Mouse (Mus musculus): Measurements from ENCODE around the gene Gm42715. TPM values are rescaled to one million over a fixed set of nuclear protein-coding genes. Genes with fewer than 3 reads are reported as not detected.
"Not testable (repeated sequence)": the region's sequence is repeated elsewhere in the genome, so short reads cannot be mapped to it uniquely, and the experiment has no call there.

Gene Gm42715
- polyA plus RNA-seq, 1 experiment from 2014 or later = 17.1 TPM

DNA sequence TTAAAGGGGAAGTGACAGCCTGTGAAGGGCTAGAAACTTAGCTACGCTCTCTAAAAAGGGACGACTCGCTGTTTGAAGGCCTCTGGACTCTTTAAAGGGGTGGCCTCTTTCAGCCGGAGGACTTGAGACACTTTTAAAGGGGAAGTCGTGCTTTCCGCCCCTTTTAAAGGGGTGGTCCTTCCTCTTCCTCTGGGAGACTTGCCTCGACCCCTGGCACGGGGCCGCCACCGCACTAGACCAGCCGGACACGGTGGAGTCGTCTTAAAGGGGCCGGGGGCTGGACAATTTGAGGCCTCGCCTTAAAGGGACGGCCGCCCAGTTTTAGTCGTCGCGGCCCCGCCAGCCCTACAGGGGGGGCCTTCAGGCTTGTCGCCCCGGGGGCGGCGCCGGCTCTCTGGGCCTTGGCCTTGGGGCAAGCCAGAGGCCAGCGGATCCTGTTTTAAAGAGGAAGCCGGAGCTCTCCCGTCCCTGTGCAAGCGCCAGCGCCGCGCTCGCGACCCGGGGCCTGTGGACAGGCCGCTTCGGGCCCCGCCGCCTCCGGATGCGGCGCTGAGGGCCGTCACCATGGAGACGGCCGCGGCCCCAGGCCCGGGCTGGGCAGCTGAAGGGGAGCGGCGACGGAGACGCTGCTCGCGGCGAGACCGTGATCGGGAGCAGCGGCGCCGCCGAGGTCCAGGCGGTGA is 40.6 kb upstream of the Gm42715 start, which contains the start of gene Fbrs:
TSS of gene Fbrs (plus strand) at position 565 of the 683 bp plus-strand sequence.
- peaks cover 28% of the 10 kb centered on the region for H3K4me1 ChIP-seq
- no peaks in the 10 kb centered on the region for H3K27me3 ChIP-seq (ENCODE audit: low read depth, poor library complexity, severe bottlenecking)
- no peaks in the 10 kb centered on the region for H3K9me3 ChIP-seq (replicated peaks)
- DNase-seq (ENCODE audit: low spot score) = peak; percentile 91
- H3K27ac ChIP-seq = peak within 1 kb of the TSS; percentile 92
- WGBS = under 1% methylated on average over 62 of the region's 62 CpGs
- H3K36me3 ChIP-seq = peaks cover 73% of the 10 kb centered on the region
- H3K4me3 ChIP-seq = peak within 1 kb of the TSS; percentile 95

- Histone ChIP-seq H3K4me1 (peaks cover 29% of the 10 kb centered on the region), H3K27ac (peak overlapping the region; percentile 92), H3K9me3 (replicated peaks) (no peaks in the 10 kb centered on the region), H3K4me3 (peak overlapping the region; percentile 95), H3K27me3 (ENCODE audit: low read depth, poor library complexity, severe bottlenecking) (no peaks in the 10 kb centered on the region), H3K36me3 (peaks cover 73% of the 10 kb centered on the region)
- 6% methylated on average over 48 of the region's 48 CpGs for WGBS
- DNase-seq (ENCODE audit: low spot score) = no peak
These were observed 39.8 kb upstream of the Gm42715 start for GRCm38 (mm10) chr7:127479318-127480225.

DNA sequence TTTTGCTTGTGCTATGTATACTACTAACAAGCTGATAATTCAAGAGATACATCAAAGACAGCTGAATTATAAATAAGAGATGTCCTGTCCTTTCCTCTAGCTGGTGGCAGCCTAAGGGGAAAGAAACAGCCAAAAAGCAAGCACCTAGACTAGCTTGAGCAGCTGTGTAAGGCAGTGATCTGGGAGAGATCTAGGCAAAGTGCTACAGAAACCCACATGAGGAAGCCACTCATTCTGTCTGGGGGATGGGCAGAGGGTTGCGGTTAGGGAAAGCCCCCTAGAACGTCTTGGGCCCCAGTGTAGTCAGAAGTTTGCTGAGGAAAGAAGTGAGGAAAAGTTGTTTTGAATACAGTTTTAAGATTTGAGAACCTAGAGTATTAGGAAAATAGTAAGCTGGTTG is 39.1 kb upstream of the Gm42715 start:
- Histone ChIP-seq H3K4me3 (peak overlapping the region; percentile 95), H3K36me3 (peaks cover 73% of the 10 kb centered on the region), H3K27me3 (ENCODE audit: low read depth, poor library complexity, severe bottlenecking) (no peaks in the 10 kb centered on the region), H3K9me3 (replicated peaks) (no peaks in the 10 kb centered on the region), H3K27ac (peak overlapping the region; percentile 92; the same call in 1 of the 2 replicates), H3K4me1 (peaks cover 31% of the 10 kb centered on the region)
- DNase-seq (ENCODE audit: low spot score) = no peak
- 81% methylated on average over 2 of the region's 2 CpGs for WGBS

DNA sequence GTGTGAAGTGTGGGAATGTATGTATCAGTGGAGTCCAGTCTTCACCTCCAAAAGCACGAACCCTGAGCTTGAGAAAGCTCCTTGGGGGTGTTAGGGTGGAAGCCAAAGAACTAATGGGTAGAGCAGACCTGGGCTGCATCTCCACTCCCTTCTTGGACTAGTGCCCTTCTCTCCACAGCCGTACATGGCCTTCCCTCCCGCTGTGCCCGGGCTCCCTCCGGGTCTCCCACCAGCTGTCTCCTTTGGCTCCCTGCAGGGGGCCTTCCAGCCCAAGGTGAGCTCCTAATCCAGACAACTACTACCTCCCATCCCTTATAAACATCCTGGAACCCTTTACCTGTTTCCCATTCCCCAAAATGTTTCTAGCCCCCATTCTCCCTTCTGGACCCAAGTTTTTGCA is 34.0 kb upstream of the Gm42715 start:
- H3K36me3 ChIP-seq = peaks cover 98% of the 10 kb centered on the region

DNA sequence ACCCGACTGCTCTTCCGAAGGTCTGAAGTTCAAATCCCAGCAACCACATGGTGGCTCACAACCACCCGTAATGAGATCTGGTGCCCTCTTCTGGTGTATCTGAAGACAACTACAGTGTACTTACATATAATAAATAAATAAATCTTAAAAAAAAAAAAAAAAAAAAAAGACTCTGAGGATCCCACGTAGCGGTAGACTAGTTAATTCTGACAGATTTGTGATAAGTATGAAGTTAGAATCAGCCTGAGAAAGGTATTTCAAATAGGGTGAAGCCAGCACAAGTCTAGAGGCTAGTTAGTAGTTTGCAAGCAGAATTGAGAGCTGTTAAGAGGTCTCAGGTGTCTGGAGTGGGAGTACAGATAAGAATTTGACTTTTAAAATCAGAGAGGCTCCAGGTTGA is 31.0 kb upstream of the Gm42715 start:
- H3K9me3 ChIP-seq (replicated peaks); DNase-seq (ENCODE audit: low spot score); H3K27ac ChIP-seq; H3K27me3 ChIP-seq (ENCODE audit: low read depth, poor library complexity, severe bottlenecking); H3K4me1 ChIP-seq; H3K4me3 ChIP-seq: not testable (repeated sequence)
- 95% methylated on average over 5 of the region's 5 CpGs for WGBS
- peaks cover 93% of the 10 kb centered on the region for H3K36me3 ChIP-seq

More for the DNA sequence above, 34.0 kb upstream of the Gm42715 start:
- H3K4me1 ChIP-seq = peaks cover 9% of the 10 kb centered on the region
- H3K27me3 ChIP-seq (ENCODE audit: low read depth, poor library complexity, severe bottlenecking) = no peaks in the 10 kb centered on the region
- H3K4me3 ChIP-seq = no peak overlapping the region
- no peaks in the 10 kb centered on the region for H3K9me3 ChIP-seq (replicated peaks)
- 88% methylated on average over 5 of the region's 5 CpGs for WGBS
- DNase-seq (ENCODE audit: low spot score) = no peak
- no peak overlapping the region for H3K27ac ChIP-seq

DNA sequence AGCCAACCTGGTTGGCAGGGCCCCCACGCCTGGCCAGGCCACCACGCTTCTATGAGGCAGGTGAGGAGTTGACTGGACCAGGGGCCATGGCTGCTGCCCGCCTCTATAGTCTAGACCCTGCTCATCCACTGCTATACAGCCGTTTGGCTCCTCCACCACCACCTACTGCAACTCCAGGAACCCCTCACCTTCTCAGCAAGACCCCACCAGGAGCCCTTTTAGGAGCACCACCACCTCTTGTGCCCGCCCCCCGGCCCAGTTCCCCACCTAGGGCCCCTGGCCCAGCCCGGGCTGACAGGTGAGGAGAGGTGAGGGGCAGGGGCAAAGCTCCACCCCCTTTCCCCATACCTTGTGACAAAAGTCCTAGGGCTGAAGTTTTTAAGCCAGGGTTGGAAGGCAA is 29.4 kb upstream of the Gm42715 start:
- Histone ChIP-seq H3K4me1 (no peaks in the 10 kb centered on the region), H3K27ac (peak overlapping the region; percentile 30; the same call in 1 of the 2 replicates), H3K4me3 (no peak overlapping the region), H3K27me3 (ENCODE audit: low read depth, poor library complexity, severe bottlenecking) (no peaks in the 10 kb centered on the region), H3K9me3 (replicated peaks) (no peaks in the 10 kb centered on the region), H3K36me3 (peaks cover 77% of the 10 kb centered on the region)
- no peak for DNase-seq (ENCODE audit: low spot score)
- WGBS = 95% methylated on average over 7 of the region's 7 CpGs

GRCm38 (mm10) chr7:127491846-127492245 is 27.5 kb upstream of the Gm42715 start:
- Histone ChIP-seq H3K27me3 (ENCODE audit: low read depth, poor library complexity, severe bottlenecking) (no peaks in the 10 kb centered on the region), H3K4me1 (no peaks in the 10 kb centered on the region), H3K9me3 (replicated peaks) (no peaks in the 10 kb centered on the region), H3K4me3 (no peak overlapping the region), H3K27ac (no peak overlapping the region), H3K36me3 (peaks cover 58% of the 10 kb centered on the region)
- DNase-seq (ENCODE audit: low spot score) = no peak
- 92% methylated on average over 3 of the region's 3 CpGs for WGBS

DNA sequence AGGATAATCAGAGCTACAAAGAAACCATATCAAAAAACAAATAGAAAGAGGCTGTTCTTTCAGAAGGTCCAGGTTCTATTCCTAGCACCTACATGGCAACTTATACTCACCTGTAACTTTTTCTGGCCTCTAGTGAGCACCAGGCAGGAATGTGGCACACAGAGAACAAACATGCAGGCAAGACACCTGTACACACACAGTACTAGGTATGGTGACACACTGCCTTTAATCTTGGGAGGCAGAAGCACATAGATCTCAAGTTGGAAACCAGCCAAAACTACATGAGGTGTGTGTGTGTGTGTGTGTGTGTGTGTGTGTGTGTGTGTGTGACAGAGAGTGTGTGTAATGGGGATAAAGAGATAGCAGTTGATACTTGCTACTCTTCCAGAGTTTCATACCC is 24.7 kb upstream of the Gm42715 start:
- peaks cover 32% of the 10 kb centered on the region for H3K36me3 ChIP-seq
- H3K9me3 ChIP-seq (replicated peaks) = no peaks in the 10 kb centered on the region
- no peak overlapping the region for H3K27ac ChIP-seq
- no peaks in the 10 kb centered on the region for H3K27me3 ChIP-seq (ENCODE audit: low read depth, poor library complexity, severe bottlenecking)
- H3K4me3 ChIP-seq = no peak overlapping the region
- DNase-seq (ENCODE audit: low spot score) = no peak
- no peaks in the 10 kb centered on the region for H3K4me1 ChIP-seq

- H3K9me3 ChIP-seq (replicated peaks) = no peaks in the 10 kb centered on the region
- peaks cover 5% of the 10 kb centered on the region for H3K36me3 ChIP-seq
- H3K27ac ChIP-seq = no peak overlapping the region
- H3K27me3 ChIP-seq (ENCODE audit: low read depth, poor library complexity, severe bottlenecking) = no peaks in the 10 kb centered on the region
- WGBS = 92% methylated on average over 2 of the region's 2 CpGs
- H3K4me3 ChIP-seq = no peak overlapping the region
- DNase-seq (ENCODE audit: low spot score) = no peak
- H3K4me1 ChIP-seq = no peaks in the 10 kb centered on the region
These were observed 22.0 kb upstream of the Gm42715 start for GRCm38 (mm10) chr7:127497382-127497781.

DNA sequence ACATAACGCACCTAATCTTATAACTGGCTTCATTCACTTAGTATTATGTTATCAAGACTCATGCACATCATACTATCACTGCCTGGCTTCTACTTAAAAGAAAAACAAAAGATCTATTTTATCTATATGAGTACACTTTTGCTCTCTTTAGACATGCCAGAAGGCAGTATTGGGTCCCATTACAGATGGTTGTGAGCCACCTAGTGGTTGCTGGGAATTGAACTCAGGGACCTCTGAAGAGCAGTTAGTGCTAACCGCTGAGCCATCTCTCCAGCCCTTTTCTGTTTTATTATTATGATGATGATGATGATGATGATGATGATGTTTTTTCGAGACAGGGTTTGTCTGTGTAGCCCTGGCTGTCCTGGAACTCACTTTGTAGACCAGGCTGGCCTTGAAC is 21.0 kb upstream of the Gm42715 start:
- H3K27ac ChIP-seq = no peak overlapping the region
- WGBS = 41% methylated on average over 3 of the region's 3 CpGs
- no peak for DNase-seq (ENCODE audit: low spot score)
- H3K27me3 ChIP-seq (ENCODE audit: low read depth, poor library complexity, severe bottlenecking) = no peaks in the 10 kb centered on the region
- H3K9me3 ChIP-seq (replicated peaks) = no peaks in the 10 kb centered on the region
- H3K4me1 ChIP-seq = no peaks in the 10 kb centered on the region
- no peak overlapping the region for H3K4me3 ChIP-seq
- no peaks in the 10 kb centered on the region for H3K36me3 ChIP-seq

GRCm38 (mm10) chr7:127508291-127508690 is 11.1 kb upstream of the Gm42715 start:
- no peaks in the 10 kb centered on the region for H3K27me3 ChIP-seq (ENCODE audit: low read depth, poor library complexity, severe bottlenecking)
- no peak overlapping the region for H3K27ac ChIP-seq
- H3K36me3 ChIP-seq = peaks cover 4% of the 10 kb centered on the region; the same call in 1 of the 2 replicates
- no peaks in the 10 kb centered on the region for H3K9me3 ChIP-seq (replicated peaks)
- 96% methylated on average over 3 of the region's 3 CpGs for WGBS
- H3K4me1 ChIP-seq = peaks cover 14% of the 10 kb centered on the region
- H3K4me3 ChIP-seq = no peak overlapping the region
- DNase-seq (ENCODE audit: low spot score) = no peak

DNA sequence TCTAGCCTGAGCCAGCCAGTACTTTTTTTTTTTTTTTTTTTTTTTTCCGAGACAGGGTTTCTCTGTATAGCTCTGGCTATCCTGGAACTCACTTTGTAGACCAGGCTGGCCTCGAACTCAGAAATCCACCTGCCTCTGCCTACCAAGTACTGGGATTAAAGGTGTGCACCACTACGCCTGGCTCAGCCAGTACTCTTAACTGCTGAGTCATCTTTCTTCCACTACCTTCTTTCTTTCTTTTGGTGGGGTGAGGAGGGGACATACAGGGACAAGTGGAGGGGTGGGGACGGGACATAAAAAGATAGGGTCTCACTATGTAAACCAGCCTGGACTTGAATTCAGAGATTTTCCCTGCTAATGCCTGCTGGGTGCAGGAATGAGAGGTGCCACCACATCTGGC is 9.6 kb upstream of the Gm42715 start:
- H3K27me3 ChIP-seq (ENCODE audit: low read depth, poor library complexity, severe bottlenecking); H3K4me3 ChIP-seq; DNase-seq (ENCODE audit: low spot score); H3K27ac ChIP-seq; H3K9me3 ChIP-seq (replicated peaks): not testable (repeated sequence)
- Histone ChIP-seq H3K4me1 (peaks cover 22% of the 10 kb centered on the region), H3K36me3 (peaks cover 18% of the 10 kb centered on the region)
- WGBS = 87% methylated on average over 4 of the region's 4 CpGs

DNA sequence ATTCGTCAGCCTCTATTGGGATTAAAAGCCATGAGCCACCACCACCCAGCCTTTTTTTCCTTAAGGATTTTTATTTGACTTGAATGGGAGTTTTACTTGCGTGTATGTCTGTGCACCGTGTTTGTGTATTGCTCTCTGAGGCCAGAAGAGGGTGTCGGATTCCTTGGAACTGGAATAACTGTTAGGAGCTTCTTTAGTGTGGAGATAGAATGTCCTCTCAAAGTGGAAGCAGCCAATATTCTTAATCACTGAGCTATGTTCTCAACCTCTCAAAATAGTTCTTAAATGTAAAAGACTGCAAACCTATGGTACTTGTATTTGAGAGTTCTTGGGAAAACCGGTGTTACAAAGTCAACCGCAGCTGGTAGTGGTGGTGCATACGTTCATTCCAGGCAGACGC is 8.1 kb upstream of the Gm42715 start:
- peaks cover 31% of the 10 kb centered on the region for H3K36me3 ChIP-seq
- no peaks in the 10 kb centered on the region for H3K27me3 ChIP-seq (ENCODE audit: low read depth, poor library complexity, severe bottlenecking)
- H3K9me3 ChIP-seq (replicated peaks) = no peaks in the 10 kb centered on the region
- DNase-seq (ENCODE audit: low spot score) = no peak
- H3K4me3 ChIP-seq = peak overlapping the region; percentile 86
- H3K27ac ChIP-seq = peak overlapping the region; percentile 99
- H3K4me1 ChIP-seq = peaks cover 22% of the 10 kb centered on the region
- 47% methylated on average over 8 of the region's 8 CpGs for WGBS
